Mouse (Mus musculus) forebrain, postnatal 0 days (tissue): ENCODE measurements at regions not wholly inside any gene's neighbourhood (a gene's known extent, or its start where the extent isn't known, plus 50 kb on each side); places are given as distances from the start of the nearest gene placed in this dataset.

Experiments
- ATAC-seq: fragments of 200-750 bp; cut with Nextera tagmentation; 2 replicates; pipeline ENCODE4 v1.8.0; 2017; ENCODE audit warnings: mild to moderate bottlenecking, moderate library complexity
- DNase-seq: peaks from one replicate; pipeline ENCODE4 v3.0.0-alpha.2; 2015
- H3K27ac ChIP-seq: fragments of 300-500 bp; sonication (generic); 2 replicates; pipeline ENCODE4 v1.5.1; 2014; ENCODE audit warnings: low read depth, mild to moderate bottlenecking, antibody characterized with exemption, low read length, moderate library complexity, mixed read lengths
- H3K27me3 ChIP-seq: fragments of 300-500 bp; sonication (generic); 2 replicates; pipeline ENCODE4 v1.6.1; 2014; ENCODE audit warnings: mild to moderate bottlenecking, low read length, mixed read lengths; ENCODE audit not compliant: insufficient read depth
- H3K36me3 ChIP-seq: fragments of 300-500 bp; sonication (generic); 2 replicates; pipeline ENCODE4 v1.6.1; 2014; ENCODE audit warnings: mild to moderate bottlenecking, moderate library complexity; ENCODE audit not compliant: insufficient read depth
- H3K4me1 ChIP-seq: fragments of 300-500 bp; sonication (generic); 2 replicates; pipeline ENCODE4 v1.6.1; 2014; ENCODE audit warnings: antibody characterized with exemption; ENCODE audit not compliant: insufficient read depth
- H3K4me2 ChIP-seq: fragments of 300-500 bp; sonication (generic); 2 replicates; pipeline ENCODE4 v1.6.1; 2014; ENCODE audit warnings: low read depth, mild to moderate bottlenecking, moderate library complexity
- H3K4me3 ChIP-seq: fragments of 300-500 bp; sonication (generic); 2 replicates; pipeline ENCODE4 v1.5.1; 2014; ENCODE audit warnings: low read depth, low read length, mixed read lengths
- H3K9ac ChIP-seq: fragments of 300-500 bp; sonication (generic); 2 replicates; pipeline ENCODE4 v1.6.1; 2014; ENCODE audit warnings: mild to moderate bottlenecking
- H3K9me3 ChIP-seq: fragments of 300-500 bp; sonication (generic); 2 replicates; pipeline ENCODE4 v1.6.1; 2016; ENCODE audit warnings: low read length
- CTCF ChIP-seq: sonication (generic); IDR thresholded peaks from 2 replicates; pipeline ENCODE4 v1.5.1; 2016; ENCODE audit warnings: antibody characterized with exemption, control low read depth, low read depth
- WGBS: fragments of 180-500 bp; shearing (Covaris S2); extraction: QIAGEN DNeasy Blood & Tissue Kit; methylation state at CpG from one replicate; pipeline ENCODE4 v1.1.7; 2014; 5-methylcytosine and 5-hydroxymethylcytosine counted together

DNA sequence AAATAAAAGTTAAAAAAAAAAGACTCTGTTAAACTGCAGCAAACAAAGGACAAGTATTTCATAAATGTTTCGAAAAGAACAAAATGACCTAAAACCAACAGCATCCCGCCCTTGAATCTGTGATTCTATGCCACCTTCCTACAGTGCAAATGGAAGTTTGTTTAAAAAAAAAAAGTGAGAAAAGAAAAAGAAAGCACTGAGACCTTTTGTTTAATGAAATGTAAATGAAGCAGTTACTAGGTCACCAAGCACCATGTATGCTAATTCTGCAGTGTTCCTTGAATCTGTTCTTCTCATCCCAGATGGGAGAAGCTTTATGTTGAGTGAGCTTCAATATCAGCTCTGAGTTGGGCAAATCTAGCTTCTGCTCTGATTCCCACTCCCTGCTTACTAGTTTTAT is 64.8 kb downstream of the Dnajb9 start:
- Histone ChIP-seq H3K27me3 (no peaks in the 10 kb centered on the region), H3K4me1 (no peaks in the 10 kb centered on the region), H3K9ac (no peak overlapping the region), H3K4me2 (no peak overlapping the region), H3K27ac (no peak overlapping the region), H3K36me3 (no peaks in the 10 kb centered on the region), H3K9me3 (0 out of 2 replicates have a peak, but pooled peaks cover 3% of the 10 kb centered on the region), H3K4me3 (no peak overlapping the region)
- ATAC-seq, result no peak
- 96% methylated on average over 2 of the region's 2 CpGs for WGBS
- TF ChIP-seq CTCF, result no peak
- no peak for DNase-seq

DNA sequence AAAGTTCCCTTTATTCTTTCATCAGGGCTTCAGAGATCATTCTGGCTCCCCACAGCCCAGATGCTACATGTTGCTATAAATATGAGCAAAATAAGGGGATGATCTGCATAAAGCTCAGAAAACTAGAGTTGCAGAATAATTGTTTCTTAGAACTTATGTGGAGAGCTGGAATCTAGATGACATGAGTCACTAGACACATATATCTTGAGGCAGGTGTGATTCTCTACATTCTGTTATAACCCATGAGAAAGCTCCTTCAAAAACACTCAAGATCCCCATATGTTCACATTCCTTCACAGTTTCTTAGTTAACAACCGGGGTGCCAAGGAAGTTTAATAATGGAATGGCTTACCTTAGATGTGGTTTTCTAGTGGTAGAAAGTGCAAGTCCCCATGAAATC is 71.1 kb downstream of the Dnajb9 start:
- Histone ChIP-seq H3K36me3 (no peaks in the 10 kb centered on the region), H3K9ac (no peak overlapping the region), H3K4me1 (no peaks in the 10 kb centered on the region), H3K4me3 (no peak overlapping the region), H3K27me3 (no peaks in the 10 kb centered on the region), H3K27ac (no peak overlapping the region), H3K4me2 (no peak overlapping the region), H3K9me3 (no peaks in the 10 kb centered on the region)
- no peak for ATAC-seq
- WGBS, result 88% methylated on average over 1 of the region's 1 CpGs
- no peak for TF ChIP-seq CTCF
- no peak for DNase-seq

DNA sequence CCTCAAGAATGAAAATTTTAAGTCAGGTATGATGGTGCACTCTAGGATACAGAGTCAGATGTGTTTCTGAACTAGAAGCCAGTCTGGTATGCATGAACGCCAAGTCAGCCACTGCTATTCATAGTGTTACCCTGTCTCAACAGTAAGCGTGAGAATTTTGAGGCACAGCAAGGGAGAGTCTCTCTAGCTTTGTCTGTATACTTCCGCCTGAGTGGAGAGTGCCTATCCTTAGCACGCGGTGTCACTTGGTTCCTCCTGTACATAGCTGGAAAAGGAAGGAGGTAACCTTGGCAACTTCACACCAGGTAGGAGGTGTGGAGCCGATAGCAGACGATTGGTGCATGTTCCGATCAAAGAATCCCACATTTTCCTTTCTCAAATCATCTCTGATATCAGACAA is 81.3 kb downstream of the Dnajb9 start:
- no peak for DNase-seq
- no peak for TF ChIP-seq CTCF
- no peaks in the 10 kb centered on the region for H3K36me3 ChIP-seq
- H3K4me2 ChIP-seq, result no peak overlapping the region
- H3K9ac ChIP-seq, result no peak overlapping the region
- H3K9me3 ChIP-seq, result no peaks in the 10 kb centered on the region
- H3K27ac ChIP-seq, result no peak overlapping the region
- no peaks in the 10 kb centered on the region for H3K27me3 ChIP-seq
- no peak for ATAC-seq
- 69% methylated on average over 8 of the region's 8 CpGs for WGBS
- no peaks in the 10 kb centered on the region for H3K4me1 ChIP-seq
- H3K4me3 ChIP-seq, result no peak overlapping the region

DNA sequence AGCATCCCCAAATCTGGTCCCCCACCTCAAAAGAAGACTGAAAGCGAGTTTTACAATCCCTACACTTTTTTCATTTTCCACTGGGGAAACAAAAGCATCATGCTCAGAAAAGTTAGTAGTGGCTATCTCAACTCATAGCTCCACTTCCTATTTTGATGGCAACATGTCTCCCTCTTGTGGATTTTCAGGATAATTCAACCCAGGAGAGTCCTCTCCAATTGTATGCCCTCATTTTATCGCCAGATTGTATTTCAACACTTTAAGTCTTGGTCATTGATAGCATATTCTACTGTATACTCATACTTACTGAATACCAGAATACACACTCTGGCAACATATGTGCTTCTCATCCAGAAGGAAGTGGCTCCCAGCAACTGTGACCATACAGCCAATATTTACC is 105.0 kb downstream of the Dnajb9 start:
- peak; percentile 76 for TF ChIP-seq CTCF
- peak; percentile 73 for ATAC-seq
- 34% methylated on average over 2 of the region's 2 CpGs for WGBS

GRCm38 (mm10) chr12:44099188-44099587 is 110.9 kb downstream of the Dnajb9 start:
- TF ChIP-seq CTCF, result no peak
- Histone ChIP-seq H3K36me3 (no peaks in the 10 kb centered on the region), H3K9ac (no peak overlapping the region), H3K4me2 (no peak overlapping the region), H3K9me3 (no peaks in the 10 kb centered on the region), H3K27me3 (no peaks in the 10 kb centered on the region), H3K4me1 (no peaks in the 10 kb centered on the region), H3K27ac (no peak overlapping the region), H3K4me3 (no peak overlapping the region)
- WGBS, result 90% methylated on average over 1 of the region's 1 CpGs
- ATAC-seq (no peak), DNase-seq (no peak)

More for the DNA sequence above, 105.0 kb downstream of the Dnajb9 start:
- H3K9me3 ChIP-seq, result no peaks in the 10 kb centered on the region
- peak; percentile 71 for DNase-seq
- H3K27ac ChIP-seq, result no peak overlapping the region
- no peaks in the 10 kb centered on the region for H3K36me3 ChIP-seq
- H3K9ac ChIP-seq, result no peak overlapping the region
- H3K4me2 ChIP-seq, result no peak overlapping the region
- no peaks in the 10 kb centered on the region for H3K4me1 ChIP-seq
- no peaks in the 10 kb centered on the region for H3K27me3 ChIP-seq
- no peak overlapping the region for H3K4me3 ChIP-seq

GRCm38 (mm10) chr12:44071766-44072165 is 138.4 kb downstream of the Dnajb9 start:
- 91% methylated on average over 5 of the region's 5 CpGs for WGBS
- Histone ChIP-seq H3K27ac (no peak overlapping the region), H3K36me3 (no peaks in the 10 kb centered on the region), H3K4me2 (no peak overlapping the region), H3K9me3 (no peaks in the 10 kb centered on the region), H3K4me3 (no peak overlapping the region), H3K9ac (no peak overlapping the region), H3K27me3 (no peaks in the 10 kb centered on the region), H3K4me1 (no peaks in the 10 kb centered on the region)
- no peak for ATAC-seq
- DNase-seq, result no peak
- TF ChIP-seq CTCF, result no peak

DNA sequence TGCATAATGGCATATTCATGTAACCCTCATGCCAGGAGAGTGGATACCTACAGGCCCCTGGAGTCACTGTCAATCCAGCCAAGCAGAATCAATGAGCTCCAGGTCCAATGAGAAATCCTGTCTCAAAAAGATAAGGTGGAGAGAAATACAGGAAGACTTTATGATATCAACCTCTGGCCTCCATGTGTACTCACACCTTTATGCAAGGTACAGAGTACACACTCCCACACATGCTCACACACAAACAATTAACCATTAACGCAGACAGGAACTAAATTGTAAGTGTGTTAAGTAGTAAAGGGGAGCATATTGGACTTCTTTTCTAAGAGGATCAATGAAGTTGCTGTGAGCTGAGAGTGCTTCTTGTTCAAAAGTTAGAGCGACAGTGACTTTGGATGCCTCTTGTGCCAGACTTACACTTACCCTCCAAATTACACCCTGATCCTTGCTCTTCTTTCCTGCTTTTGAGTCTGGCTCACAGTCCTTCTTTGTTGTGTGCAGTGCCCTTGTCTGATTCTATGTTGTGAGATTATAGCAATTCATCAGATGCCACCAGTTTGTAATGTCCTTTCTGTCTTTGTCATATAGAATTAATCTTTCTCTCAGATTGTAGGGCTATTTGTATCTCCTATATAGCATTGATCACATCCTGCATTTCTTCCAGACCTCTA is 153.5 kb downstream of the Dnajb9 start:
- Histone ChIP-seq H3K27me3 (no peaks in the 10 kb centered on the region), H3K4me2 (no peak overlapping the region)

More for the DNA sequence above, 153.5 kb downstream of the Dnajb9 start:
- 100% methylated on average over 2 of the region's 2 CpGs for WGBS
- Histone ChIP-seq H3K4me3 (no peak overlapping the region), H3K9ac (no peak overlapping the region), H3K36me3 (no peaks in the 10 kb centered on the region), H3K4me1 (no peaks in the 10 kb centered on the region), H3K27ac (no peak overlapping the region), H3K9me3 (no peaks in the 10 kb centered on the region)
- TF ChIP-seq CTCF, result no peak
- ATAC-seq (no peak), DNase-seq (no peak)
